In the genomic region with DNA sequence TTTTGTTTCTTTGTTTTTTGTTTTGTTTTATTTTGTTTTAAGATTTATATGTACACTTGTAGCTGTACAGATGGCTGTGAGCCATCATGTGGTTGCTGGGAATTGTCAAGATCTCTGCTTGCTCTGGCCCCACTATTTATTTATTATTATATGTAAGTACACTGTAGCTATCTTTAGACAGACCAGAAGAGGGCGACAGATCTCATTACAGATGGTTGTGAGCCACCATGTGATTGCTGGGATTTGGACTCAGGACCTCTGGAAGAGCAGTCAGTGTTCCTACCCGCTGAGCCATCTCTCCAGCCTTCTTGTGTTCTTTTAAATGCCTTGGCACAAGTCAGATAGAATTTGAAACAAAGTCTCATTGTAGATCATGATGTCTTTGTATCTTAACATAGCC, we compare ENCODE assay signal across 21 mouse cellular contexts. TPM values are rescaled to one million over a fixed set of nuclear protein-coding genes. Genes with fewer than 3 reads are reported as not detected.
DNase-seq lines count a peak whose midpoint lies in the region; ATAC-seq and TF ChIP-seq lines count a peak whose summit lies in the region.
"Not testable (repeated sequence)": the region's sequence is repeated elsewhere in the genome, so short reads cannot be mapped to it uniquely, and the experiment has no call there.
"Had no signal": no experiment of that assay in that cellular context is flagged by ENCODE, and none has a peak within 500 bp of the region (broad histone marks: within the 10 kb centered on the region; RNA-seq: fewer than 3 reads in every experiment).

No protein-coding gene starts in this region.

- TF ChIP-seq RAD21 in MEL (IDR thresholded peaks at IDR 0.05; ENCODE audit: low read depth, low read length), result peak; percentile 14

- not testable (repeated sequence) for H3K79me2 ChIP-seq in MEL (ENCODE audit: control insufficient read depth, insufficient read depth, low read length, poor library complexity); heart, adult 2 months (replicated peaks; ENCODE audit: control insufficient read depth, insufficient read depth, low read length)

- not testable (repeated sequence) for H3K36me3 ChIP-seq in MEL (ENCODE audit: control insufficient read depth in 1 of 2, insufficient read depth in 2 of 2, low read length in 2 of 2); heart, adult 2 months (ENCODE audit: control insufficient read depth, insufficient read depth, low read length); liver, postnatal 0 days (replicated peaks; ENCODE audit: insufficient read depth, low read length); midbrain, postnatal 0 days (ENCODE audit: insufficient read depth, low read length)

- H3K4me2 ChIP-seq in liver, postnatal 0 days (ENCODE audit: low read depth, low read length); midbrain, postnatal 0 days (ENCODE audit: low read depth, low read length, poor library complexity, severe bottlenecking): not testable (repeated sequence)

- H3K9ac ChIP-seq in MEL (ENCODE audit: control insufficient read depth, low read depth, low read length, poor library complexity, severe bottlenecking); heart, adult 2 months (ENCODE audit: low read depth, low read length); liver, postnatal 0 days (replicated peaks); midbrain, postnatal 0 days (replicated peaks; ENCODE audit: low read length, poor library complexity, severe bottlenecking): not testable (repeated sequence)

- TF ChIP-seq CTCF in MEL (IDR thresholded peaks at IDR 0.05 in 2 of 3, conservative IDR thresholded peaks at IDR 0.05 in 1 of 3; ENCODE audit: control insufficient read depth in 1 of 3, insufficient read depth in 1 of 3, low read depth in 2 of 3, low read length in 3 of 3, poor library complexity in 1 of 3, severe bottlenecking in 1 of 3), result peak in 2 of 3 experiments; percentile 25 to 40; a peak in 3 of 6 replicates
- peak; percentile 43 for TF ChIP-seq CTCF in heart, adult 2 months (IDR thresholded peaks at IDR 0.05)
- TF ChIP-seq CTCF in liver, postnatal 0 days (IDR thresholded peaks at IDR 0.05; ENCODE audit: low read depth), result peak; percentile 41
- peak; percentile 43 for TF ChIP-seq CTCF in midbrain, postnatal 0 days (IDR thresholded peaks at IDR 0.05)

- H3K27ac ChIP-seq in MEL (ENCODE audit: control insufficient read depth, low read depth, low read length); heart, adult 2 months; liver, postnatal 0 days (ENCODE audit: low read depth); midbrain, postnatal 0 days (ENCODE audit: low read depth, low read length): not testable (repeated sequence)

- DNase-seq in CD4-positive, CD25-positive, alpha-beta regulatory T cell, adult 2 months (ENCODE audit: low read depth, low spot score), result peak; percentile 10
- peak; percentile 44 for DNase-seq in MEL (ENCODE audit: low read depth, low spot score)
- DNase-seq in ZHBTc4 (ENCODE audit: low read depth, low spot score), result peak; percentile 79
- not testable (repeated sequence) for DNase-seq in heart, adult 2 months; liver, postnatal 0 days; midbrain, postnatal 0 days (ENCODE audit: low spot score)
- DNase-seq in kidney, adult 9 months, result peak; percentile 18

- TF ChIP-seq POLR2A in MEL (IDR thresholded peaks at IDR 0.05; ENCODE audit: control insufficient read depth in 1 of 2, insufficient read depth in 1 of 2, low read depth in 1 of 2, low read length in 2 of 2, poor library complexity in 1 of 2); heart, adult 2 months (IDR thresholded peaks at IDR 0.05; ENCODE audit: insufficient read depth, low read depth, low read length): not testable (repeated sequence)

- 56% methylated on average over 2 of the region's 2 CpGs for WGBS in heart, adult 2 months
- WGBS in liver, postnatal 0 days (ENCODE audit: insufficient replicate concordance), result 53% methylated on average over 2 of the region's 2 CpGs
- 57% methylated on average over 2 of the region's 2 CpGs for WGBS in midbrain, postnatal 0 days

- H3K9me3 ChIP-seq in MEL (replicated peaks; ENCODE audit: insufficient read depth, low read length); liver, postnatal 0 days (ENCODE audit: low read length); midbrain, postnatal 0 days (ENCODE audit: low read length): not testable (repeated sequence)

- H3K27me3 ChIP-seq in MEL (ENCODE audit: control insufficient read depth in 1 of 2, insufficient read depth in 2 of 2, low read length in 2 of 2); heart, adult 2 months (ENCODE audit: control insufficient read depth, insufficient read depth, low read length); liver, postnatal 0 days (ENCODE audit: insufficient read depth, low read length); midbrain, postnatal 0 days (ENCODE audit: insufficient read depth, low read length): not testable (repeated sequence)

- not testable (repeated sequence) for H3K4me1 ChIP-seq in MEL (ENCODE audit: control insufficient read depth in 1 of 2, insufficient read depth in 2 of 2, low read length in 2 of 2); heart, adult 2 months (ENCODE audit: control insufficient read depth, insufficient read depth, low read length); liver, postnatal 0 days (ENCODE audit: insufficient read depth); midbrain, postnatal 0 days (ENCODE audit: insufficient read depth, low read length)

- not testable (repeated sequence) for H3K4me3 ChIP-seq in MEL (ENCODE audit: control insufficient read depth in 1 of 2, insufficient read depth in 1 of 2, low read depth in 2 of 2, low read length in 2 of 2); heart, adult 2 months; liver, postnatal 0 days (ENCODE audit: low read depth, low read length); midbrain, postnatal 0 days (ENCODE audit: low read depth, low read length)

- not testable (repeated sequence) for ATAC-seq in liver, postnatal 0 days; midbrain, postnatal 0 days (ENCODE audit: low FRiP score)

- not testable (repeated sequence) for TF ChIP-seq EP300 in MEL (IDR thresholded peaks at IDR 0.05; ENCODE audit: low read depth in 1 of 2, low read length in 2 of 2); heart, adult 2 months (IDR thresholded peaks at IDR 0.05; ENCODE audit: insufficient read depth, low read depth, low read length); liver, postnatal 0 days (IDR thresholded peaks at IDR 0.05; ENCODE audit: low read depth)

- intact Hi-C loops in heart, adult 2 months (cut with DNase I), result not testable (repeated sequence)

TF ChIP-seq in MEL, 35 proteins besides CTCF, POLR2A, EP300 and RAD21:
- 0 out of 2 replicates have a peak, but pooled peaks have one; percentile 54 for TF ChIP-seq MYC (IDR thresholded peaks at IDR 0.05; ENCODE audit: low read depth, low read length)
- peak; percentile 41 for TF ChIP-seq SMC3 (IDR thresholded peaks at IDR 0.05; ENCODE audit: low read depth, low read length)

RNA-seq across cellular contexts. Expression of a gene that starts 53.3 kb away (rescaled TPM):
- 0.26 and 0.42 TPM in 2 replicates for total RNA-seq in MEL (2012; rRNA removed)
- under 1 TPM in 1 of 2 experiments, not detected in 1; 0.72 TPM for polyA plus RNA-seq in MEL (2012; ENCODE audit: insufficient read depth in 1 of 2, insufficient read length in 2 of 2, low read depth in 1 of 2, low replicate concordance in 2 of 2, missing spikeins in 1 of 2)
- total RNA-seq in heart, adult 2 months (2021), result not detected
- 0.39 TPM in 1 of 2 replicates, not detected in the other for polyA plus RNA-seq in heart, adult 2 months (2012; rRNA removed)
- 3.1 and 3.8 TPM in 2 replicates for polyA plus RNA-seq in liver, postnatal 0 days (2015; fragmentation: Nextera tagmentation; extraction: Ambion mirVana)
- total RNA-seq in midbrain, postnatal 0 days (2014; rRNA removed), result 1.6 and 2.5 TPM in 2 replicates
- 4.0 and 5.3 TPM in 2 replicates for polyA plus RNA-seq in midbrain, postnatal 0 days (2015; fragmentation: Nextera tagmentation; extraction: Ambion mirVana)
- total RNA-seq: adrenal gland, postnatal 25 days; common myeloid progenitor, adult 5-6 weeks; gastrocnemius, adult 8-10 months; megakaryocyte, adult 5-6 weeks had no signal
- polyA plus RNA-seq: erythroblast, embryonic 14.5 days had no signal

RNA-seq across cellular contexts. Expression of a gene that starts 57.3 kb away (rescaled TPM):
- total RNA-seq in MEL (2012; rRNA removed), result 5.9 and 8.9 TPM in 2 replicates
- 10 to 100 TPM in 1 of 2 experiments, not detected in 1; 23.1 TPM for polyA plus RNA-seq in MEL (2012; ENCODE audit: insufficient read depth in 1 of 2, insufficient read length in 2 of 2, low read depth in 1 of 2, low replicate concordance in 2 of 2, missing spikeins in 1 of 2)
- 10 to 100 TPM; 15.6 to 17.3 TPM for total RNA-seq in heart, adult 2 months (2021)
- 7.8 and 14.4 TPM in 2 replicates for polyA plus RNA-seq in heart, adult 2 months (2012; rRNA removed)
- polyA plus RNA-seq in liver, postnatal 0 days (2015; fragmentation: Nextera tagmentation; extraction: Ambion mirVana), result 3.9 and 6.0 TPM in 2 replicates
- 53.2 and 57.8 TPM in 2 replicates for total RNA-seq in midbrain, postnatal 0 days (2014; rRNA removed)
- polyA plus RNA-seq in midbrain, postnatal 0 days (2015; fragmentation: Nextera tagmentation; extraction: Ambion mirVana), result 30.0 and 31.3 TPM in 2 replicates

RNA-seq across cellular contexts. Expression of a gene that starts 58.0 kb away (rescaled TPM):
- total RNA-seq in MEL (2012; rRNA removed), result 0.13 and 0.35 TPM in 2 replicates
- polyA plus RNA-seq in MEL (2012; ENCODE audit: insufficient read depth in 1 of 2, insufficient read length in 2 of 2, low read depth in 1 of 2, low replicate concordance in 2 of 2, missing spikeins in 1 of 2), result under 1 TPM in 1 of 2 experiments, not detected in 1; 0.79 TPM
- not detected for total RNA-seq in heart, adult 2 months (2021)
- polyA plus RNA-seq in heart, adult 2 months (2012; rRNA removed), result not detected in 2 replicates
- 0.07 TPM in 1 of 2 replicates, not detected in the other for polyA plus RNA-seq in liver, postnatal 0 days (2015; fragmentation: Nextera tagmentation; extraction: Ambion mirVana)
- total RNA-seq in midbrain, postnatal 0 days (2014; rRNA removed), result not detected in 2 replicates
- polyA plus RNA-seq in midbrain, postnatal 0 days (2015; fragmentation: Nextera tagmentation; extraction: Ambion mirVana), result 0.11 and 0.16 TPM in 2 replicates
- total RNA-seq: common myeloid progenitor, adult 5-6 weeks; heart, postnatal 14 days; layer of hippocampus, adult 18-20 months; layer of hippocampus, postnatal 14 days; left cerebral cortex, adult 8-10 months; left cerebral cortex, postnatal 36 days had no signal
- polyA plus RNA-seq: embryonic facial prominence, embryonic 14.5 days; heart, embryonic 14.5 days; kidney, embryonic 14.5 days; midbrain, embryonic 11.5 days had no signal
